Mouse (Mus musculus) left cerebral cortex, postnatal 4 days (tissue): ENCODE results near the gene Taar7f. TPM values are rescaled to one million over a fixed set of nuclear protein-coding genes. Genes with fewer than 3 reads are reported as not detected.

Source experiments
- total RNA-seq, 2 experiments: library from RNA; stranded (reverse); gene quantifications; 2 replicates each; pipeline ENCODE4 v1.2.3; 2021

Gene Taar7f
- total RNA-seq, 2 experiments from 2014 or later: not detected

Other genes starting within 250 kb of the Taar7f start
- under 1 TPM in 1 of 2 experiments, not detected in 1; 0.20 TPM for gene Vnn3, start 198.0 kb upstream of the Taar7f start, total RNA-seq
- gene Vnn1, start 154.8 kb upstream of the Taar7f start, total RNA-seq: under 1 TPM; 0.32 to 0.38 TPM
- not detected for gene Taar1, start 129.2 kb upstream of the Taar7f start, total RNA-seq
- gene Taar2, start 110.9 kb upstream of the Taar7f start, total RNA-seq: not detected
- gene Taar3, start 100.0 kb upstream of the Taar7f start, total RNA-seq: not detected
- not detected for gene Taar4, start 89.0 kb upstream of the Taar7f start, total RNA-seq
- gene Taar5, start 78.8 kb upstream of the Taar7f start, total RNA-seq: not detected
- gene Taar6, start 63.9 kb upstream of the Taar7f start, total RNA-seq: not detected
- gene Taar7a, start 56.0 kb upstream of the Taar7f start, total RNA-seq: not detected
- gene Taar7b, start 49.6 kb upstream of the Taar7f start, total RNA-seq: not detected
- gene Taar7d, start 22.3 kb upstream of the Taar7f start, total RNA-seq: not detected
- gene Taar7e, start 11.9 kb upstream of the Taar7f start, total RNA-seq: not detected
- not detected for gene Taar8a, start 27.0 kb downstream of the Taar7f start, total RNA-seq
- not detected for gene Taar8b, start 42.8 kb downstream of the Taar7f start, total RNA-seq
- gene Taar8c, start 52.4 kb downstream of the Taar7f start, total RNA-seq: not detected
- not detected for gene Taar9, start 60.0 kb downstream of the Taar7f start, total RNA-seq
- gene Stx7, start 99.8 kb downstream of the Taar7f start, total RNA-seq: 100 to 1,000 TPM; 258 to 263 TPM
- gene Moxd1, start 174.0 kb downstream of the Taar7f start, total RNA-seq: 1 to 10 TPM; 4.3 to 5.1 TPM